Mouse (Mus musculus): ENCODE data around the gene Frmd4a. TPM values are rescaled to one million over a fixed set of nuclear protein-coding genes. Genes with fewer than 3 reads are reported as not detected.

Gene Frmd4a
- polyA plus RNA-seq, 1 experiment from 2014 or later, result 59.6 TPM

DNA sequence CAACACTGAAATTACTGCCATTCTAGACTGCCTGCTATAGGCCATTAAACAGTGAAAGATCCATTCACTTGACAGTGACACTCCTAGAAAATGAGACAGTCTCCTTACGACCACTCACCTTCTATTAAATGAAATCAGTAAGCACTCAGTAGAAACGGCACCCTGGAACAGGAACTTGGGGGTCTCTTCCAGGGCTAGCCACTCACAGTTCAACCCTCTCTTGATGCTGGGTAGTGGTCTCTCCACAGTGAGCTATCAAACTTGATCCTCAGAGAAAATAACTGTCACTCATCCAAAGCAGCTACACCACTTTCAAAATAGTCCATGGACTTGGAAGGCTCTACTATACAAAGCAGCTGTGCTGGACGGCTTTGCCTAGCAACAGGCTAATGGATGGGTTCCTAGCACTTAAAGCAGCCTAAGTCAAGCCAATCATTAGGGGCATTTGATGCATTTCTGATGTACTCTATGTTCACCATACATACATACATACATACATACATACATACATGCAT, 604.0 kb downstream of the Frmd4a start:
- 79% methylated on average over 3 of the region's 3 CpGs for WGBS
- Histone ChIP-seq H3K27me3 (no peaks in the 10 kb centered on the region), H3K36me3 (peaks cover 30% of the 10 kb centered on the region), H3K4me3 (no peak overlapping the region), H3K4me2 (no peak overlapping the region), H3K9me3 (no peaks in the 10 kb centered on the region), H3K9ac (no peak overlapping the region), H3K27ac (peak overlapping the region; percentile 6; the same call in 1 of the 2 replicates), H3K4me1 (replicated peaks) (no peaks in the 10 kb centered on the region)
- no peak for ATAC-seq (ENCODE audit: low FRiP score)

DNA sequence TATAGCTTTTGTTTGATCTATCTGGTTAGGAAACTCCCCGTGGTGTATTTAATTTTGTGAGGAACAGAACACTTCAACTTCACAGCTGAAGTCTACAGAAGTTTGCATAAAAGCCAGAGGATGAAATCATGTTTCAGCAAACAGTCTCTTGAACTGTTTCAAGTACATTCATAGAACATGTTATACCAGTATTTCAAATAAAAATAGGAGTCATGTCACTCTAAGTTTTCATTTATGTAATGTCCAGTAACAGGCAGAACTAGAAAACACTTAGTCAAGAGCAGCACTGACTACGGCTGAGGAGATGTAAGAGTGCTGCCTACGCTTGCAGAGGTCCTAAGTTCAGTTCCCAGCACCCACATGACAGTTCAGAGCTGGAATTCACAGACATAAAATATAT, 609.4 kb downstream of the Frmd4a start:
- ATAC-seq (ENCODE audit: low FRiP score), result no peak
- Histone ChIP-seq H3K4me3 (no peak overlapping the region), H3K27me3 (no peaks in the 10 kb centered on the region), H3K9me3 (no peaks in the 10 kb centered on the region), H3K9ac (no peak overlapping the region), H3K36me3 (peaks cover 51% of the 10 kb centered on the region), H3K27ac (no peak overlapping the region), H3K4me1 (replicated peaks) (no peaks in the 10 kb centered on the region), H3K4me2 (no peak overlapping the region)
- 95% methylated on average over 3 of the region's 3 CpGs for WGBS

DNA sequence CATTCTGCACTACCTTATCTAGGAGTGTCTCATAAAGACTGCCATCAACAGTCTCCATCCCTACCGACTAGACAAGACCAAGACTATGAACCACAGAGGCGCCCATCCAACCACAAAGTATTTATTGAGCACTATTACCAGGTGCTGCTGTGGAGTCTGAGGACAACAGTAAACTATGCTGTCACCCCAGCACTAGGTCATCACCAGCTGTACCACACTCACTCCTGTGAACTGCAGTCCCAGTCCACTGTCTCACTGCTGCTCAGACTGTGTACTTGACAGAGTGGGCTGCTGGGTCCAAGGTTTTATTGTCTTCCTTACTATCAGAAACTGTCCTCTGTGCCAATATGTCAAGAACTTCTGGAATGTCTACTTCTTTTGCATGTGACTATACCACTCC, 611.4 kb downstream of the Frmd4a start:
- H3K36me3 ChIP-seq, result peaks cover 58% of the 10 kb centered on the region
- H3K9me3 ChIP-seq, result no peaks in the 10 kb centered on the region
- H3K4me3 ChIP-seq, result no peak overlapping the region
- H3K4me2 ChIP-seq, result no peak overlapping the region
- ATAC-seq (ENCODE audit: low FRiP score), result no peak
- H3K27me3 ChIP-seq, result no peaks in the 10 kb centered on the region
- no peak overlapping the region for H3K9ac ChIP-seq
- H3K4me1 ChIP-seq (replicated peaks), result no peaks in the 10 kb centered on the region
- no peak overlapping the region for H3K27ac ChIP-seq
- 96% methylated on average over 2 of the region's 2 CpGs for WGBS

DNA sequence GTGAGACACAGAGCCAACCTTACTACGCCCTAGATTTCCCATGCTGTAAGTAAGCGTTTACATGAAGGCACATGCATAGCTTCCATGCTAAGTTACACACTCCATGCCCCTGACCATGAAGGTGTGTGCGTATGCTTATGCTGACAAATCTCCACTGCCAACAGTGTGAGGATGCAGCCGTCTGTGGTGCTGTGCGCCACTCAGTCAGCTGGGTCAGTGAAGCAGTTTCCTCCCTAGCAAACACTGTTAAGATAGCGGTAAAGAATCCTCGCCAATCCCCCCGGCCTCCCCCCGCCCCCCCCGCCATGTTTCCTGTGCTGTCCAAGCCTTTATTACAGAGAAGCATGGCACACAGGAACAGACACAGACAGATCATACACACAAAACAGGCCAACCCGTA, 612.0 kb downstream of the Frmd4a start:
- Histone ChIP-seq H3K27ac (no peak overlapping the region), H3K27me3 (no peaks in the 10 kb centered on the region), H3K36me3 (peaks cover 58% of the 10 kb centered on the region), H3K9me3 (no peaks in the 10 kb centered on the region), H3K4me2 (no peak overlapping the region), H3K4me1 (replicated peaks) (no peaks in the 10 kb centered on the region), H3K4me3 (no peak overlapping the region), H3K9ac (no peak overlapping the region)
- ATAC-seq (ENCODE audit: low FRiP score), result no peak
- 95% methylated on average over 11 of the region's 11 CpGs for WGBS

DNA sequence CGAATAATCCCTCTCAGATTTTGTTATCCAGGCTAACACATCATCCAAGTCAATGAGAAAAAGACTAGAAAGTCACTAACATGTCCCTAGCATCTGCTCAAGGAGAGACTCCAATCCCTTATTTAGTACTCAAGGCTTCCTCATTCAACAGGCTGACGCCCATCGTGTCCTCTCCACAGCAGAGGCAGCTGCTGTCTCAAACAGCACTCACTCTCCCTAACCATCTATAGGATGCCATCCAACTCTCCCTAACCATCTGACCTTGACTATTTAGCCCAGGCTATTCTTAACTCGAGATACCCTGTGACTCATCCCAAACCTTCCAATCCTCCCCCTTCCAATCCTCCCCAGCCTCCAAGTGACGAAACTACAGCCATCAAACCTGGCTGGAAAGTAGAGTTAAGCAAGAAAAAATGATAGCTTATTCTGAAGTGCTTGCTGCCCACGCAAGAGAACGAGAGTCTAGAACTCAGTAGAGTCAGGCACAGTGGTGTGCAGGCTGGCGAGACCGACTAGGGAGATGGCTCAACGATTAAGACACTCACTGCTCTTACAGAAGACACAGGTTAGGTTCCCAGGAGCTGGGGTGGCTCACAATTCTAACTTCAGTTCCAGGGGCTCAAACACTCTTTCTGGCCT, 612.8 kb downstream of the Frmd4a start:
- no peak overlapping the region for H3K27ac ChIP-seq
- WGBS, result 96% methylated on average over 10 of the region's 10 CpGs

DNA sequence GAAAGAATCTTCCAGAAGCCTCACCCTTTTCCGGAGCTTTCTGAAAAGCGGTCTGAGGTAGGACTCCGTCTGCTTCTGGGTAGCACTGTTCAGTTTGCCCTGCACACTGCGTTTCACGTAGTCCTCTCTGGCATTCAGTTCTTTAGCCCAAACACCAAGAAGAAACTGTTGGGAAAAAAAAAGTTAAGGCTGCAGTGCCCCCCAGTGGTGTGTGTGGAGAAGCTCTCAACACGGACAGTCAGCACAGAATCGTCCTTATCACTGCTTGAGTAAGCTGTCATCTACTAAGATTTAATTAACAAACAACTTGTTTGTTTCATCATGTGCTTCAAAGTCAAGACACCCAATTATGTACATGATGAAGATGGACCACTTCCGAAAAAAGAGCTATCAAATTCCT, 618.3 kb downstream of the Frmd4a start:
- Histone ChIP-seq H3K4me3 (no peak overlapping the region), H3K27me3 (no peaks in the 10 kb centered on the region), H3K36me3 (peaks cover 86% of the 10 kb centered on the region), H3K4me2 (no peak overlapping the region), H3K4me1 (replicated peaks) (no peaks in the 10 kb centered on the region), H3K9ac (no peak overlapping the region), H3K27ac (no peak overlapping the region), H3K9me3 (no peaks in the 10 kb centered on the region)
- no peak for ATAC-seq (ENCODE audit: low FRiP score)
- 89% methylated on average over 8 of the region's 8 CpGs for WGBS

More for the DNA sequence above, 612.8 kb downstream of the Frmd4a start:
- Histone ChIP-seq H3K4me1 (replicated peaks) (no peaks in the 10 kb centered on the region), H3K9ac (no peak overlapping the region), H3K4me3 (no peak overlapping the region), H3K27me3 (no peaks in the 10 kb centered on the region), H3K36me3 (peaks cover 65% of the 10 kb centered on the region), H3K4me2 (no peak overlapping the region), H3K9me3 (no peaks in the 10 kb centered on the region)
- no peak for ATAC-seq (ENCODE audit: low FRiP score)

DNA sequence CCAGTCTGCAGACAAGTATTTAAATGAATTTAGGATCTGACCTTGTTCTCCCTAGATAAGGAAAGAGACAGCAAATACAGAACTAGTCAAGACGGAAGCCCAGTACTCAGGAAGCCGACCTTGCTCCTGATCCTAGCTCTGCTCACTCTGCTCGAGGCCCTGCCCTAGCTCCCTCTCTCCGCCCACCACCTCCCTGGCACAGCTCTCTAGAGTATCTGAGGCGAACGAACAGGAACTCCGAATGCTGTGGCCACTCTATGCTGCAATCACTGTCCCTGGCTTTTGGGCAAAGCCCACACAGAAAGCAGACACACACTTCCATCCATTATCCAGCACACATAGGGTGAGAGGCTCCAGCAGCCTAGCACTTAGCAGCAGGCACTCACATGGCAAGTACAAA, 619.1 kb downstream of the Frmd4a start:
- no peak overlapping the region for H3K9ac ChIP-seq
- no peak for ATAC-seq (ENCODE audit: low FRiP score)
- H3K9me3 ChIP-seq, result no peaks in the 10 kb centered on the region
- H3K4me2 ChIP-seq, result no peak overlapping the region
- no peaks in the 10 kb centered on the region for H3K4me1 ChIP-seq (replicated peaks)
- H3K27ac ChIP-seq, result no peak overlapping the region
- H3K4me3 ChIP-seq, result no peak overlapping the region
- peaks cover 85% of the 10 kb centered on the region for H3K36me3 ChIP-seq
- no peaks in the 10 kb centered on the region for H3K27me3 ChIP-seq
- 91% methylated on average over 7 of the region's 7 CpGs for WGBS

DNA sequence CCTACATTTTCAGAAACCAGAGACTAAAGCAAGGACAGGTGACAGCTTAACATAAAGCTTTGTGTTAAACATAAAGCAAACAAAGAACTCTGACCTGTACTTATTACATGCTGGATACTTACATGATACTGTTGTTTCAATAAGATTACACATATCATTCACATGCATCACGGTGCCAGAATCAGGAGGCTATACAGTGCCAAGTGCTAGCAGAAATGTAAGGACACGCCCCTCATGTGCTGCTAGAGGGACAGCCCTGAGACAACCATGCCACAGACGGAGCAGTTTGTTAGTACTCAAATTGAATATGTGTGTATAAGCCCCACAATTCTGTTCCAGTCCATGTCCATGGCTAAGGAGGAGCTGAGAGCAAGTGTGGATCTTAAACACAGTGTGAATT, 620.7 kb downstream of the Frmd4a start:
- no peak for ATAC-seq (ENCODE audit: low FRiP score)
- Histone ChIP-seq H3K27ac (no peak overlapping the region), H3K27me3 (no peaks in the 10 kb centered on the region), H3K9ac (no peak overlapping the region), H3K4me2 (no peak overlapping the region), H3K4me1 (replicated peaks) (no peaks in the 10 kb centered on the region), H3K9me3 (no peaks in the 10 kb centered on the region), H3K36me3 (peaks cover 85% of the 10 kb centered on the region), H3K4me3 (no peak overlapping the region)
- WGBS, result 88% methylated on average over 3 of the region's 3 CpGs

DNA sequence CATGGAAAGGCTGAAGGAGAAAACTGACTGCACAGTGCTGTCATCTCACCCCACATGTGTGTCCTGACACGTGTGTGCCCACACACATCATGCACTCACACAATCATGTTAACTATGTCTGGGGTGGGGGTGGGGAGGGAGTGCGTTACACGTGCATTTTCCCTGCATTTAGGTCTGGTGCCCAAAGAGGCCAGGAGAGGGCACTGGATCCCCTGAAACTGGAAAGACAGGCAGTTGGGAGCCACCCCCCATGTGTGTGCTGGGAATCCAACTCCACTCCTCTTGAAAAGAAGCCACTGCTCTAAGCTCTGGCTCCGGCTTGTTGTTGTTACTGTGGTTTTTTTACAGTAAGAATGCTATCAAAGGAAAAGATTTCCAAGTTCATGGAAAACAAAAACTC, 627.5 kb downstream of the Frmd4a start:
- ATAC-seq (ENCODE audit: low FRiP score), result no peak
- Histone ChIP-seq H3K9ac (no peak overlapping the region), H3K9me3 (no peaks in the 10 kb centered on the region), H3K36me3 (peaks cover 57% of the 10 kb centered on the region), H3K4me1 (replicated peaks) (peaks cover 9% of the 10 kb centered on the region), H3K27me3 (no peaks in the 10 kb centered on the region), H3K4me2 (no peak overlapping the region), H3K27ac (no peak overlapping the region), H3K4me3 (no peak overlapping the region)
- WGBS, result 87% methylated on average over 4 of the region's 4 CpGs

DNA sequence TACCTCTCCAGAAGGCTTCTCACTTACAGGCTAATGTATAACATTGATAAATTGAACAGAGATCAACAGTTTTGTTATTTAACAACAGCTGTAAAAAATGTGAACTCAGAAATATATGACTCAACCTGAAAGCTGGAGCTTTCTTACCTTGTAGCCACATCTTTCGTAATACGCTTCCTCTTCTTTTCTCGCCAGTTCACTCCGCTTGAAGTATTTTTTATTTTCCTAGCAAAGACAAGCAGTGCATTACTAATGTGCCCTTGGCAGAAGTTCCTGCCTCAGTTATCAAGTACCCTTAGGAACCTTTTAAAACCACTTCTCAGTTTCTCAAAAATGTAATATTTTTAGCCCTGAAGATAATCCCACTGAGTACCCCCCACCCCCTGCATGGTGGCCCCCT, 630.6 kb downstream of the Frmd4a start:
- H3K4me2 ChIP-seq, result no peak overlapping the region
- no peaks in the 10 kb centered on the region for H3K27me3 ChIP-seq
- 89% methylated on average over 4 of the region's 4 CpGs for WGBS
- ATAC-seq (ENCODE audit: low FRiP score), result no peak
- no peak overlapping the region for H3K4me3 ChIP-seq
- no peaks in the 10 kb centered on the region for H3K9me3 ChIP-seq
- H3K9ac ChIP-seq, result no peak overlapping the region
- H3K4me1 ChIP-seq (replicated peaks), result peaks cover 20% of the 10 kb centered on the region
- H3K27ac ChIP-seq, result no peak overlapping the region
- peaks cover 34% of the 10 kb centered on the region for H3K36me3 ChIP-seq

DNA sequence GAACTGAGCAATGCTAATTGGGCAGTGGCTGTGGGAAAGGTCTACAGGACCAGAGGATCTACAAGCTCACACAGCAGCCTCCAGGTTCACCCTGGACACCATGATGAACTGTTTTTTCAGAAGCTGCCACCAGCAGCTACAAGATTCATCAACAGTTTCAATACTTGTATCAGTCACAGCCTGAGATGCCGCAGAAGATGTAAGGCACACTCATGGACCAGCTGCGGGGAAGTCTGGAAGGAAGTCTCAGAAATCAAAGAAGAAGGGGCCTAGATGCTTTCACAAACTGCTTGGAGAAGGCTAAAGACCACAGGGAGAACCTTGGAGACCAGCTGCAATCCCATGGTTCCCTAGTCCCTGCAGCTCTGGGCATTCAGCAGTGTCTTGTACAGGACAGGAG, 632.1 kb downstream of the Frmd4a start:
- H3K9ac ChIP-seq, result no peak overlapping the region; the same call in 1 of the 2 replicates
- H3K4me1 ChIP-seq (replicated peaks), result peaks cover 20% of the 10 kb centered on the region
- no peaks in the 10 kb centered on the region for H3K27me3 ChIP-seq
- WGBS, result 98% methylated on average over 2 of the region's 2 CpGs
- peak overlapping the region; percentile 29; the same call in 1 of the 2 replicates for H3K4me2 ChIP-seq
- ATAC-seq (ENCODE audit: low FRiP score), result no peak
- H3K27ac ChIP-seq, result no peak overlapping the region
- no peak overlapping the region for H3K4me3 ChIP-seq
- no peaks in the 10 kb centered on the region for H3K9me3 ChIP-seq
- H3K36me3 ChIP-seq, result peaks cover 26% of the 10 kb centered on the region

DNA sequence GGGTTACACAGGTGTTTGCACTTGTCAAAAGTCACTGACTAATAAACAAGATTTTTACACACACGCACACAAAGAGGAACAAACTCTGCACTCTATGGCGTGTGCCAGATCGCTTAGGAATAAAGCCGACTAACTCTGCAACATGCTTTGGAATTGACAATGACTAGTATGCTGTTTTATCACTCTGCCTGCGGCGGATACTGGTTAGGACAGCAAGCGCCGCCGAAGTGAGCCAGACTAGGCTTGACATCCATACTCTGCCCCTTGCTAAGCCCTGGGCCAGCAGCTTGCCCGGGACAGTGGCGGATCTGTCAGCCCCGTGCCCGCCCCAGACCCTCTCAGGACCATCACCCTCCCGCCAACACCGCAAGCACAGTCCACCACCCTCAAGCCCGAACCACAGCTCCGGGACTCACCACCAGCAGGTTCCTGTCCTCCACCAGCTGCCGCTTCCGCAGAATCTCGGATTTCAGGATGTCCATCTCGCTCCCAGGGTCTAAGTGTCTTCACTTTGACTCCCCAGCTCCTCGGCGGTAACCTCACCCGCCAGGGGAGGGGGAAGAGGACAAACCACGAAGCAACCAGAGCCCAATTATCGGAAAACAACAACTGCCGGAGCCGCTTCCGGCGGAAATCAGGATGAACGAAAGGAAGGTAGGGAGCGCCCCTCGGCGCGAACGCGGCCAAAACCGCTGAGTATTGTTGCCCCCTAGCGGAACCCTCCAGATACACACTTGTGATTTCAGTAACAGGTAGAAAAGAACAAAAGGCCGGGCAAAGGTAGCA, 634.2 kb downstream of the Frmd4a start, which contains the start of gene Prpf18:
Gene Prpf18 (minus strand): TSS at position 614 of the 786 bp plus-strand sequence.
- Histone ChIP-seq H3K27ac (peak within 1 kb of the TSS; percentile 84), H3K27me3 (no peaks in the 10 kb centered on the region), H3K9ac (peak within 1 kb of the TSS; percentile 94), H3K36me3 (peaks cover 9% of the 10 kb centered on the region), H3K4me2 (peak within 1 kb of the TSS; percentile 82), H3K4me1 (replicated peaks) (peaks cover 20% of the 10 kb centered on the region), H3K9me3 (no peaks in the 10 kb centered on the region), H3K4me3 (peak within 1 kb of the TSS; percentile 96)
- WGBS, result 2% methylated on average over 40 of the region's 40 CpGs
- ATAC-seq (ENCODE audit: low FRiP score), result peak; percentile 93

Measured in hindbrain, embryonic 13.5 days (tissue).